Mouse (Mus musculus): ENCODE measurements at regions not wholly inside any gene's neighbourhood (a gene's known extent, or its start where the extent isn't known, plus 50 kb on each side); places are given as distances from the start of the nearest gene placed in this dataset.
A peak's percentile ranks its signal among the peaks of the same experiment; 100 is the strongest.
"Not testable (repeated sequence)": the region's sequence is repeated elsewhere in the genome, so short reads cannot be mapped to it uniquely, and the experiment has no call there.

- H3K9me3 ChIP-seq: peaks cover 85% of the 10 kb centered on the region
- no peak overlapping the region for H3K9ac ChIP-seq
- H3K4me3 ChIP-seq: no peak overlapping the region
- ATAC-seq (ENCODE audit: insufficient number of reproducible peaks, insufficient read depth, low FRiP score, low TSS enrichment, low read depth): no peak
- H3K27me3 ChIP-seq: no peaks in the 10 kb centered on the region
- no peak overlapping the region for H3K4me2 ChIP-seq
- WGBS: 35% methylated on average over 3 of the region's 3 CpGs
- H3K27ac ChIP-seq: no peak overlapping the region
- H3K4me1 ChIP-seq: no peaks in the 10 kb centered on the region
- H3K36me3 ChIP-seq: no peaks in the 10 kb centered on the region
Measured at GRCm38 (mm10) chr4:3064571-3064970, 102.5 kb upstream of the Vmn1r2 start.

- 78% methylated on average over 3 of the region's 3 CpGs for WGBS
- H3K27ac ChIP-seq; H3K9ac ChIP-seq; H3K4me2 ChIP-seq; H3K27me3 ChIP-seq; H3K36me3 ChIP-seq; ATAC-seq (ENCODE audit: insufficient number of reproducible peaks, insufficient read depth, low FRiP score, low TSS enrichment, low read depth); H3K4me1 ChIP-seq; H3K4me3 ChIP-seq: not testable (repeated sequence)
- H3K9me3 ChIP-seq: peaks cover 89% of the 10 kb centered on the region
Measured at GRCm38 (mm10) chr4:3065335-3065734, 101.8 kb upstream of the Vmn1r2 start.

GRCm38 (mm10) chr4:3066051-3066736 is 100.9 kb upstream of the Vmn1r2 start:
- Histone ChIP-seq H3K27ac (no peak overlapping the region), H3K27me3 (no peaks in the 10 kb centered on the region), H3K36me3 (no peaks in the 10 kb centered on the region), H3K4me3 (no peak overlapping the region), H3K4me1 (no peaks in the 10 kb centered on the region), H3K4me2 (no peak overlapping the region), H3K9ac (no peak overlapping the region), H3K9me3 (peaks cover 97% of the 10 kb centered on the region)
- 77% methylated on average over 5 of the region's 5 CpGs for WGBS
- ATAC-seq (ENCODE audit: insufficient number of reproducible peaks, insufficient read depth, low FRiP score, low TSS enrichment, low read depth): no peak

- no peaks in the 10 kb centered on the region for H3K36me3 ChIP-seq
- H3K4me1 ChIP-seq: no peaks in the 10 kb centered on the region
- no peaks in the 10 kb centered on the region for H3K27me3 ChIP-seq
- no peak overlapping the region for H3K4me2 ChIP-seq
- WGBS: 55% methylated on average over 2 of the region's 2 CpGs
- ATAC-seq (ENCODE audit: insufficient number of reproducible peaks, insufficient read depth, low FRiP score, low TSS enrichment, low read depth): peak; percentile 0; the same call in 1 of the 2 replicates
- H3K4me3 ChIP-seq: no peak overlapping the region
- H3K9me3 ChIP-seq: peaks cover 94% of the 10 kb centered on the region
- no peak overlapping the region for H3K9ac ChIP-seq
- no peak overlapping the region for H3K27ac ChIP-seq
Measured at GRCm38 (mm10) chr4:3067265-3067664, 99.9 kb upstream of the Vmn1r2 start.

GRCm38 (mm10) chr4:3067666-3068065 is 99.5 kb upstream of the Vmn1r2 start:
- no peaks in the 10 kb centered on the region for H3K27me3 ChIP-seq
- ATAC-seq (ENCODE audit: insufficient number of reproducible peaks, insufficient read depth, low FRiP score, low TSS enrichment, low read depth): peak; percentile 67
- no peaks in the 10 kb centered on the region for H3K36me3 ChIP-seq
- H3K9me3 ChIP-seq: peaks cover 94% of the 10 kb centered on the region
- WGBS: 30% methylated on average over 2 of the region's 2 CpGs
- no peak overlapping the region for H3K4me3 ChIP-seq
- H3K27ac ChIP-seq: no peak overlapping the region
- H3K4me1 ChIP-seq: no peaks in the 10 kb centered on the region
- no peak overlapping the region for H3K4me2 ChIP-seq
- no peak overlapping the region for H3K9ac ChIP-seq

GRCm38 (mm10) chr4:3068306-3069223 is 98.6 kb upstream of the Vmn1r2 start:
- Histone ChIP-seq H3K36me3 (no peaks in the 10 kb centered on the region), H3K9me3 (peaks cover 85% of the 10 kb centered on the region), H3K4me2 (no peak overlapping the region), H3K27ac (no peak overlapping the region), H3K27me3 (no peaks in the 10 kb centered on the region), H3K4me1 (no peaks in the 10 kb centered on the region), H3K9ac (no peak overlapping the region), H3K4me3 (no peak overlapping the region)
- 86% methylated on average over 6 of the region's 6 CpGs for WGBS
- ATAC-seq (ENCODE audit: insufficient number of reproducible peaks, insufficient read depth, low FRiP score, low TSS enrichment, low read depth): peak; percentile 3; the same call in 1 of the 2 replicates

- WGBS: 52% methylated on average over 1 of the region's 1 CpGs
- peaks cover 77% of the 10 kb centered on the region for H3K9me3 ChIP-seq
Measured at GRCm38 (mm10) chr4:3069341-3069740, 97.8 kb upstream of the Vmn1r2 start.

GRCm38 (mm10) chr4:3071326-3071725 is 95.8 kb upstream of the Vmn1r2 start:
- H3K27me3 ChIP-seq; ATAC-seq (ENCODE audit: insufficient number of reproducible peaks, insufficient read depth, low FRiP score, low TSS enrichment, low read depth); H3K36me3 ChIP-seq; H3K4me1 ChIP-seq; H3K27ac ChIP-seq; H3K4me2 ChIP-seq; H3K4me3 ChIP-seq; H3K9ac ChIP-seq: not testable (repeated sequence)
- peaks cover 62% of the 10 kb centered on the region for H3K9me3 ChIP-seq
- WGBS: 64% methylated on average over 6 of the region's 6 CpGs

More at GRCm38 (mm10) chr4:3069341-3069740, 97.8 kb upstream of the Vmn1r2 start:
- no peaks in the 10 kb centered on the region for H3K27me3 ChIP-seq
- no peaks in the 10 kb centered on the region for H3K4me1 ChIP-seq
- no peak overlapping the region for H3K27ac ChIP-seq
- no peaks in the 10 kb centered on the region for H3K36me3 ChIP-seq
- ATAC-seq (ENCODE audit: insufficient number of reproducible peaks, insufficient read depth, low FRiP score, low TSS enrichment, low read depth): no peak; the same call in 1 of the 2 replicates
- H3K9ac ChIP-seq: no peak overlapping the region
- no peak overlapping the region for H3K4me3 ChIP-seq
- no peak overlapping the region for H3K4me2 ChIP-seq

GRCm38 (mm10) chr4:3079901-3080300 is 87.2 kb upstream of the Vmn1r2 start:
- no peaks in the 10 kb centered on the region for H3K27me3 ChIP-seq

GRCm38 (mm10) chr4:3080385-3081125 is 86.6 kb upstream of the Vmn1r2 start:
- peak; percentile 33; the same call in 1 of the 2 replicates for ATAC-seq (ENCODE audit: insufficient number of reproducible peaks, insufficient read depth, low FRiP score, low TSS enrichment, low read depth)
- no peak overlapping the region for H3K9ac ChIP-seq
- 60% methylated on average over 7 of the region's 7 CpGs for WGBS
- H3K9me3 ChIP-seq: peaks cover 70% of the 10 kb centered on the region
- H3K4me1 ChIP-seq: no peaks in the 10 kb centered on the region
- no peaks in the 10 kb centered on the region for H3K27me3 ChIP-seq
- no peak overlapping the region for H3K27ac ChIP-seq
- 0 out of 2 replicates have a peak, but pooled peaks cover 3% of the 10 kb centered on the region for H3K36me3 ChIP-seq
- H3K4me2 ChIP-seq: no peak overlapping the region
- no peak overlapping the region for H3K4me3 ChIP-seq

More at GRCm38 (mm10) chr4:3079901-3080300, 87.2 kb upstream of the Vmn1r2 start:
- H3K27ac ChIP-seq: no peak overlapping the region
- H3K36me3 ChIP-seq: 0 out of 2 replicates have a peak, but pooled peaks cover 3% of the 10 kb centered on the region
- 88% methylated on average over 1 of the region's 1 CpGs for WGBS
- no peak overlapping the region for H3K4me2 ChIP-seq
- peaks cover 67% of the 10 kb centered on the region for H3K9me3 ChIP-seq
- H3K4me3 ChIP-seq: no peak overlapping the region
- H3K9ac ChIP-seq: no peak overlapping the region
- H3K4me1 ChIP-seq: no peaks in the 10 kb centered on the region
- no peak for ATAC-seq (ENCODE audit: insufficient number of reproducible peaks, insufficient read depth, low FRiP score, low TSS enrichment, low read depth)
